Mouse (Mus musculus): ENCODE measurements around the gene Prkag3. TPM values are rescaled to one million over a fixed set of nuclear protein-coding genes. Genes with fewer than 3 reads are reported as not detected.
A peak's percentile ranks its signal among the peaks of the same experiment; 100 is the strongest.

The Prkag3 gene
- polyA plus RNA-seq, 2 experiments = not detected

DNA sequence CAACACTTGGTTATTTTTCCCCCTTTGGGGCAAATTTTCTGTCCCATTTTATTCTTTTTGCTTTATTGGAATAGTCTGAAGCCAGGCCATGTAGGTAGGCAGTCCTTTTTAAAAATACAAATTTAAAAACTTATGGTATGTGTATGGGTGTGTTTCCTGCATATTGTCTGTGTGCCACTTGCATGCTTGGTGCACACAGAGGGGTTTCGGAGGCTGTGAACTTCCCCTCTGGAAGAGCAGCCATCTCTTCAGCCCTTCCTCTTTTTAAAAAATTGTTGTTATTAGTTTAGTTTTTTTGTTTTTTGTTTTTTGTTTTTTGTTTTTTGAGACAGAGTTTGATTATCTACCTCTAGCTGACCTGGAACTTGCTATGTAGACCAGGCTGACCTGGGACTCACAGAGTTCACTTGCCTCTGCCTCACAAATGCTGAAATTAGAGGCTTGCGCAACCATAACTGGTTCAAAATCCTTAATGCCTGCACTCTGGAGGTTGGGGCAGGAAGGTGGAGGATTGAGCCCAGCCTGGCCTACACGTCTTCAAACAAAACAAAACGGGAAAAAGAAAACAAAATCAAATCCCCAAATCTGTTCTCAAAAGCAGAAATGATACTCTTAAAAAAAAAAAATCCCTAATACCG, 36.4 kb downstream of the Prkag3 start:
- no peak overlapping the region for H3K27ac ChIP-seq
- no peak for DNase-seq (ENCODE audit: low read depth in 3 of 3, low spot score in 3 of 3)
- H3K4me3 ChIP-seq (ENCODE audit: insufficient read depth in 1 of 2, low read depth in 2 of 2, low read length in 2 of 2) = peak overlapping the region; percentile 53 to 54; a peak in 3 of 4 replicates
- H3K4me2 ChIP-seq (ENCODE audit: low read depth) = peak overlapping the region; percentile 68
- H3K36me3 ChIP-seq (replicated peaks; ENCODE audit: control insufficient read depth, insufficient read depth, low read depth) = no peaks in the 10 kb centered on the region
- 34% methylated on average over 5 of the region's 5 CpGs for WGBS (ENCODE audit: insufficient replicate concordance)
- TF ChIP-seq CTCF (IDR thresholded peaks at IDR 0.05; ENCODE audit: low read depth) = no peak
- no peak for TF ChIP-seq EP300 (IDR thresholded peaks at IDR 0.05; ENCODE audit: low read depth)
- H3K27me3 ChIP-seq (ENCODE audit: control insufficient read depth, insufficient read depth, low read length) = peaks cover 13% of the 10 kb centered on the region
- no peaks in the 10 kb centered on the region for H3K9me3 ChIP-seq (ENCODE audit: control insufficient read depth, low read length)
- H3K4me1 ChIP-seq (replicated peaks; ENCODE audit: control insufficient read depth in 2 of 2, insufficient read depth in 2 of 2, low read length in 1 of 2) = peaks cover 0 to 5% of the 10 kb centered on the region in 2 experiments; a peak in 1 of 4 replicates
- H3K9ac ChIP-seq (replicated peaks) = no peak overlapping the region; the same call in 1 of the 2 replicates
- ATAC-seq (ENCODE audit: insufficient read depth) = no peak

DNA sequence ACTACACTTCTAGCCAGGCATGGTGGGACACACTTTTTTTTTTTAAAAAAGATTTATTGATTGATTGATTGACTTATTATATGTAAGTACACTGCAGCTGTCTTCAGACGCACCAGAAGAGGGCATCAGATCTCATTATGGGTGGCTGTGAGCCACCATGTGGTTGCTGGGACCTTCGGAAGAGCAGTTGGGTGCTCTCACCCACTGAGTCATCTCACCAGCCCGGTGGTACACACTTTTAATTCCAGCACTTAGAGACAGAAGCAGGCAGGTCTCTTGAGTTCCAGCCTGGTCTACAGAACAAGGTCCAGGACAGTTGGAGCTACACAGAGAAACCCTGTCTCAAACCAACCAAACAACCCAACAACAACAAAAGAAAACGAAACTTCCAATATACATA, 37.0 kb downstream of the Prkag3 start:
- Histone ChIP-seq H3K4me2 (ENCODE audit: low read depth) (no peak overlapping the region), H3K9ac (replicated peaks) (no peak overlapping the region), H3K27ac (no peak overlapping the region), H3K27me3 (ENCODE audit: control insufficient read depth, insufficient read depth, low read length) (peaks cover 13% of the 10 kb centered on the region), H3K4me3 (ENCODE audit: insufficient read depth in 1 of 2, low read depth in 2 of 2, low read length in 2 of 2) (no peak overlapping the region), H3K36me3 (replicated peaks; ENCODE audit: control insufficient read depth, insufficient read depth, low read depth) (no peaks in the 10 kb centered on the region), H3K4me1 (replicated peaks; ENCODE audit: control insufficient read depth in 2 of 2, insufficient read depth in 2 of 2, low read length in 1 of 2) (peaks cover 0 to 5% of the 10 kb centered on the region in 2 experiments; a peak in 1 of 4 replicates), H3K9me3 (ENCODE audit: control insufficient read depth, low read length) (no peaks in the 10 kb centered on the region)
- DNase-seq (ENCODE audit: low read depth in 3 of 3, low spot score in 3 of 3) = no peak
- WGBS (ENCODE audit: insufficient replicate concordance) = 39% methylated on average over 4 of the region's 4 CpGs
- no peak for TF ChIP-seq CTCF (IDR thresholded peaks at IDR 0.05; ENCODE audit: low read depth)
- TF ChIP-seq EP300 (IDR thresholded peaks at IDR 0.05; ENCODE audit: low read depth) = no peak
- no peak for ATAC-seq (ENCODE audit: insufficient read depth)

DNA sequence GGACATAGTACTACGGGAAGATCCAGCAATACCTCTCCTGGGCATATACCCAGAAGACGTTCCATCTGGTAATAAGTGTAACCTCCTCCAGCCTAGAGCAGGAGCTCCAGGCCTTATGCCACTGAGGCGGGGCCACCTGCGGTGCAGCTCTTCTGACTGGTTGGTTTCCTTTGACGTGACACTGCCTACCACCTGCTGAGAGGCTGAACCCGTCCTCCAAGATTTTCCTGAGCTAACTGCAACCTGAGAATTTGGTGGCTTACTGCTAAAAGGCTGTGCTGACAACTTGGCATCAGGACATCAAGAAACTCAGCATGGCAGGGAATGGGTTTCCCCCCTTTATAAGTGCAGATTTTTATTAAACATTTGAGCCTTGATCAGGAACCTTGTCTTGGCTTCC, 39.5 kb downstream of the Prkag3 start:
- Histone ChIP-seq H3K9me3 (ENCODE audit: control insufficient read depth, low read length) (no peaks in the 10 kb centered on the region), H3K4me2 (ENCODE audit: low read depth) (no peak overlapping the region), H3K36me3 (replicated peaks; ENCODE audit: control insufficient read depth, insufficient read depth, low read depth) (no peaks in the 10 kb centered on the region), H3K27ac (no peak overlapping the region), H3K9ac (replicated peaks) (no peak overlapping the region), H3K4me3 (ENCODE audit: insufficient read depth in 1 of 2, low read depth in 2 of 2, low read length in 2 of 2) (no peak overlapping the region), H3K4me1 (replicated peaks; ENCODE audit: control insufficient read depth in 2 of 2, insufficient read depth in 2 of 2, low read length in 1 of 2) (peaks cover 0 to 5% of the 10 kb centered on the region in 2 experiments; a peak in 1 of 4 replicates), H3K27me3 (ENCODE audit: control insufficient read depth, insufficient read depth, low read length) (peaks cover 13% of the 10 kb centered on the region)
- ATAC-seq (ENCODE audit: insufficient read depth) (no peak), DNase-seq (ENCODE audit: low read depth in 3 of 3, low spot score in 3 of 3) (no peak)
- no peak for TF ChIP-seq CTCF (IDR thresholded peaks at IDR 0.05; ENCODE audit: low read depth)
- no peak for TF ChIP-seq EP300 (IDR thresholded peaks at IDR 0.05; ENCODE audit: low read depth)
- 37% methylated on average over 6 of the region's 6 CpGs for WGBS (ENCODE audit: insufficient replicate concordance)

DNA sequence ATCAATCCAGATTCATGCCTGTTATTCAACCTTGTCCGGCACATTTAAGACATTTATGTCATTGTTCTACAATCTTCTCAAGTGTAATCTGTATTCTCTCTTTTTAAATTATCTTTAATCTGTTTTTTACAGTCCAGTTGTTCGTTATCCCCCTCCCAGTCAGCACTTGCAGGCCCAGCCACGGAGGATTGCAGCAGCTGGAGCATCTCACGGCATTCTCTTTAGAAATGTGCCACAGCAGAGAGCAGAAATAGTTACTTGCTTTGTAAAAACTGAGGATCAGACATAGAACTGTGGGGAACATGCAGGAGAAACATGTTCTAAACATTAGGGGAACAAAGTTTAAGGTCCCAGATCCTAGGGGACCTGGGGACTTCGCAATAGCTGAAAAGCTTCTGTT, 44.0 kb downstream of the Prkag3 start:
- Histone ChIP-seq H3K4me2 (ENCODE audit: low read depth) (no peak overlapping the region), H3K36me3 (replicated peaks; ENCODE audit: control insufficient read depth, insufficient read depth, low read depth) (no peaks in the 10 kb centered on the region), H3K27ac (no peak overlapping the region), H3K9ac (replicated peaks) (no peak overlapping the region), H3K27me3 (ENCODE audit: control insufficient read depth, insufficient read depth, low read length) (no peaks in the 10 kb centered on the region), H3K9me3 (ENCODE audit: control insufficient read depth, low read length) (no peaks in the 10 kb centered on the region), H3K4me3 (ENCODE audit: insufficient read depth in 1 of 2, low read depth in 2 of 2, low read length in 2 of 2) (no peak overlapping the region), H3K4me1 (replicated peaks; ENCODE audit: control insufficient read depth in 2 of 2, insufficient read depth in 2 of 2, low read length in 1 of 2) (no peaks in the 10 kb centered on the region)
- ATAC-seq (ENCODE audit: insufficient read depth) = no peak
- no peak for TF ChIP-seq CTCF (IDR thresholded peaks at IDR 0.05; ENCODE audit: low read depth)
- TF ChIP-seq EP300 (IDR thresholded peaks at IDR 0.05; ENCODE audit: low read depth) = no peak
- DNase-seq (ENCODE audit: low read depth in 3 of 3, low spot score in 3 of 3) = no peak
- WGBS (ENCODE audit: insufficient replicate concordance) = 70% methylated on average over 5 of the region's 5 CpGs

DNA sequence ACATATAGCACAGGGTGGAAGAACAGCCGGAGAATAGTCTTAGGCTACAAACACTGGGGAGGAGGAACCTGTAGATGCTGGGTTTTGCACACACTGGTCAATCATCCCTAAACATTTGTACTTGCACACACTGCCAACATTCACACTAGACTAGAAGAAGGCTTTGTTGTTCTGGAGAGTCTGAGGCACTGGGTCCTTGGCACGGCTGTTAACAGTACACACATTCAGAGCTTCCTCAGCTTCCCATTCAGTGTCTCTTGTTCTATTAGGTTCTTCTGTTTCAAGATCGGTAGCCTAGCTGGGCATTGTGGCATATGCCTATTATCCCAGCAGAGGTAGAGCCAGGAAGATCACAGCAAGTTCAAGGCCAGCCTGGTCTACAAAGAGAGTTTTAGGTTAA, 44.9 kb downstream of the Prkag3 start:
- H3K4me3 ChIP-seq (ENCODE audit: insufficient read depth in 1 of 2, low read depth in 2 of 2, low read length in 2 of 2) = no peak overlapping the region
- no peaks in the 10 kb centered on the region for H3K9me3 ChIP-seq (ENCODE audit: control insufficient read depth, low read length)
- no peaks in the 10 kb centered on the region for H3K4me1 ChIP-seq (replicated peaks; ENCODE audit: control insufficient read depth in 2 of 2, insufficient read depth in 2 of 2, low read length in 1 of 2)
- ATAC-seq (ENCODE audit: insufficient read depth) (no peak), DNase-seq (ENCODE audit: low read depth in 3 of 3, low spot score in 3 of 3) (no peak)
- H3K4me2 ChIP-seq (ENCODE audit: low read depth) = no peak overlapping the region
- H3K36me3 ChIP-seq (replicated peaks; ENCODE audit: control insufficient read depth, insufficient read depth, low read depth) = 0 out of 2 replicates have a peak, but pooled peaks cover 2% of the 10 kb centered on the region
- no peak overlapping the region for H3K27ac ChIP-seq
- H3K27me3 ChIP-seq (ENCODE audit: control insufficient read depth, insufficient read depth, low read length) = no peaks in the 10 kb centered on the region
- WGBS (ENCODE audit: insufficient replicate concordance) = 64% methylated on average over 3 of the region's 3 CpGs
- no peak for TF ChIP-seq EP300 (IDR thresholded peaks at IDR 0.05; ENCODE audit: low read depth)
- TF ChIP-seq CTCF (IDR thresholded peaks at IDR 0.05; ENCODE audit: low read depth) = no peak
- no peak overlapping the region for H3K9ac ChIP-seq (replicated peaks)
